25 mouse cellular contexts compared by ENCODE assay signal in the genomic region with DNA sequence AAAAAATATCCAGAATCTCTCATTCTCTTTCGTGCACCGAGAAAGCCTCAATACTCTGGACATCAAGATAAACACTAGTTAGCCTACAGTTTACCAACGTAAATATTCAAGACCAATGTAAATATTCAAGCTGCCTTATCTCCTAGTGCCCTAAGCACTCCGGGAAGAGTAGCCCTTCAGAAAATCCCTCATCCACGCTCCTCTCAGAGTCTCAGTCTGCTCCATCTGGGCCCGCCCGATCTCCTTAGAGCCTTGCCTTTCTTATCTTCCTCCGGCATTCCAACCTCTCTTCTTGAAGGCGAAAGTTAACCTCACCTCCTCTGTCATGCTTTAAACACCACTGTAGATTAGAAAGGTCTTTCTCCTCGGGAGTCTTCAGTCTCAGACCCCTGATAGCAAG. TPM values are rescaled to one million over a fixed set of nuclear protein-coding genes. Genes with fewer than 3 reads are reported as not detected.
A peak's percentile ranks its signal among the peaks of the same experiment; 100 is the strongest.
DNase-seq lines count a peak whose midpoint lies in the region; ATAC-seq and TF ChIP-seq lines count a peak whose summit lies in the region.
"Had no signal": no experiment of that assay in that cellular context is flagged by ENCODE, and none has a peak within 500 bp of the region (broad histone marks: within the 10 kb centered on the region; RNA-seq: fewer than 3 reads in every experiment).

No protein-coding gene starts in this region.

- no peak for ATAC-seq in heart, embryonic 13.5 days (ENCODE audit: extremely low read depth, insufficient number of reproducible peaks, low FRiP score, low TSS enrichment)
- ATAC-seq in common myeloid progenitor, adult 5-6 weeks (replicated peaks; ENCODE audit: low read depth, poor library complexity, severe bottlenecking): peak; percentile 24; the same call in 1 of the 2 replicates
- ATAC-seq in liver, embryonic 12.5 days: peak; percentile 71
- peak; percentile 62 for ATAC-seq in liver, postnatal 0 days
- no peak for ATAC-seq in activated CD4-positive, CD25-positive, alpha-beta regulatory T cell, adult 4 months
- ATAC-seq: intestine, embryonic 16.5 days had no signal

- DNase-seq in heart, postnatal 4 days: no peak
- no peak for DNase-seq in liver, postnatal 0 days
- no peak for DNase-seq in adrenal gland, postnatal 4 days (ENCODE audit: low spot score in 2 of 2)
- DNase-seq: adrenal gland, adult 2 months; adrenal gland, postnatal 36 days; cerebellum, adult 2 months; cerebellum, postnatal 14 days; gastrocnemius, postnatal 10 days; heart, postnatal 36 days; kidney, adult 9 months; kidney, postnatal 25 days; lung, adult 2 months; midbrain, embryonic 14.5 days had no signal

- no peak overlapping the region for H3K27ac ChIP-seq in heart, embryonic 13.5 days (replicated peaks)
- peak overlapping the region; percentile 17; the same call in 1 of the 2 replicates for H3K27ac ChIP-seq in liver, embryonic 12.5 days
- no peak overlapping the region for H3K27ac ChIP-seq in liver, postnatal 0 days (ENCODE audit: low read depth)
- H3K27ac ChIP-seq: embryonic facial prominence, embryonic 10.5 days; embryonic facial prominence, embryonic 15.5 days; forebrain, embryonic 12.5 days; hindbrain, embryonic 13.5 days; layer of hippocampus, adult 2 months; limb, embryonic 13.5 days had no signal

- no peak for TF ChIP-seq EP300 in liver, postnatal 0 days (IDR thresholded peaks at IDR 0.05; ENCODE audit: low read depth)

- H3K36me3 ChIP-seq in heart, embryonic 13.5 days: no peaks in the 10 kb centered on the region
- H3K36me3 ChIP-seq in liver, embryonic 12.5 days: no peaks in the 10 kb centered on the region
- no peaks in the 10 kb centered on the region for H3K36me3 ChIP-seq in liver, postnatal 0 days (replicated peaks; ENCODE audit: insufficient read depth, low read length)
- H3K36me3 ChIP-seq: embryonic facial prominence, embryonic 10.5 days; embryonic facial prominence, embryonic 15.5 days; forebrain, embryonic 12.5 days; hindbrain, embryonic 13.5 days; limb, embryonic 13.5 days had no signal

- no peak overlapping the region for H3K4me3 ChIP-seq in heart, embryonic 13.5 days
- H3K4me3 ChIP-seq in liver, embryonic 12.5 days: no peak overlapping the region
- H3K4me3 ChIP-seq in liver, postnatal 0 days (ENCODE audit: low read depth, low read length): no peak overlapping the region
- H3K4me3 ChIP-seq: embryonic facial prominence, embryonic 10.5 days; embryonic facial prominence, embryonic 15.5 days; forebrain, embryonic 12.5 days; hindbrain, embryonic 13.5 days; layer of hippocampus, adult 2 months; limb, embryonic 13.5 days had no signal

- 12% methylated on average over 10 of the region's 10 CpGs for whole genome bisulfite sequencing in heart, embryonic 13.5 days
- 4% methylated on average over 10 of the region's 10 CpGs for WGBS in liver, embryonic 12.5 days (ENCODE audit: insufficient replicate concordance)
- WGBS in liver, postnatal 0 days (ENCODE audit: insufficient replicate concordance): 19% methylated on average over 10 of the region's 10 CpGs

- peaks cover 15% of the 10 kb centered on the region for H3K4me1 ChIP-seq in heart, embryonic 13.5 days
- peaks cover 41% of the 10 kb centered on the region for H3K4me1 ChIP-seq in liver, embryonic 12.5 days
- peaks cover 15% of the 10 kb centered on the region for H3K4me1 ChIP-seq in liver, postnatal 0 days (ENCODE audit: insufficient read depth)
- H3K4me1 ChIP-seq: embryonic facial prominence, embryonic 10.5 days; embryonic facial prominence, embryonic 15.5 days; forebrain, embryonic 12.5 days; hindbrain, embryonic 13.5 days; limb, embryonic 13.5 days had no signal

- peaks cover 26% of the 10 kb centered on the region for H3K27me3 ChIP-seq in heart, embryonic 13.5 days (replicated peaks)
- H3K27me3 ChIP-seq in liver, embryonic 12.5 days (replicated peaks): peaks cover 9% of the 10 kb centered on the region; the same call in 1 of the 2 replicates
- no peaks in the 10 kb centered on the region for H3K27me3 ChIP-seq in liver, postnatal 0 days (ENCODE audit: insufficient read depth, low read length)
- H3K27me3 ChIP-seq: embryonic facial prominence, embryonic 15.5 days; limb, embryonic 13.5 days had no signal

- H3K9me3 ChIP-seq in heart, embryonic 13.5 days: no peaks in the 10 kb centered on the region
- H3K9me3 ChIP-seq in liver, embryonic 12.5 days (replicated peaks): no peaks in the 10 kb centered on the region
- no peaks in the 10 kb centered on the region for H3K9me3 ChIP-seq in liver, postnatal 0 days (ENCODE audit: low read length)
- H3K9me3 ChIP-seq: embryonic facial prominence, embryonic 10.5 days; embryonic facial prominence, embryonic 15.5 days; forebrain, embryonic 12.5 days; hindbrain, embryonic 13.5 days; limb, embryonic 13.5 days had no signal

- no peak overlapping the region for H3K9ac ChIP-seq in heart, embryonic 13.5 days
- no peak overlapping the region for H3K9ac ChIP-seq in liver, embryonic 12.5 days
- no peak overlapping the region for H3K9ac ChIP-seq in liver, postnatal 0 days (replicated peaks)
- H3K9ac ChIP-seq: embryonic facial prominence, embryonic 15.5 days; forebrain, embryonic 12.5 days; hindbrain, embryonic 13.5 days; limb, embryonic 13.5 days had no signal

- peak overlapping the region; percentile 42 for H3K4me2 ChIP-seq in heart, embryonic 13.5 days
- peak overlapping the region; percentile 58 for H3K4me2 ChIP-seq in liver, embryonic 12.5 days
- H3K4me2 ChIP-seq in liver, postnatal 0 days (ENCODE audit: low read depth, low read length): peak overlapping the region; percentile 15; the same call in 1 of the 2 replicates
- H3K4me2 ChIP-seq: embryonic facial prominence, embryonic 15.5 days; forebrain, embryonic 12.5 days; hindbrain, embryonic 13.5 days; limb, embryonic 13.5 days had no signal

- TF ChIP-seq CTCF in liver, postnatal 0 days (IDR thresholded peaks at IDR 0.05; ENCODE audit: low read depth): no peak

RNA-seq across cellular contexts. Expression of gene Myo10, which starts 13.1 kb away (rescaled TPM):
- polyA plus RNA-seq in heart, embryonic 13.5 days (2015; fragmentation: Nextera tagmentation; extraction: Ambion mirVana): 11.0 and 12.1 TPM in 2 replicates
- 10 to 100 TPM; 36.9 to 43.8 TPM for total RNA-seq in heart, postnatal 4 days (2021)
- 2.9 and 5.6 TPM in 2 replicates for total RNA-seq in common myeloid progenitor, adult 5-6 weeks (2017)
- 7.1 and 7.3 TPM in 2 replicates for polyA plus RNA-seq in liver, embryonic 12.5 days (2016; fragmentation: Nextera tagmentation; extraction: Ambion mirVana)
- 4.9 and 5.9 TPM in 2 replicates for polyA plus RNA-seq in liver, postnatal 0 days (2015; fragmentation: Nextera tagmentation; extraction: Ambion mirVana)
- polyA plus RNA-seq in activated CD4-positive, CD25-positive, alpha-beta regulatory T cell, adult 4 months (2017; shearing (Covaris generic)): 1 to 10 TPM in 1 of 2 experiments, under 1 TPM in 1; 0.60 to 1.4 TPM
- total RNA-seq in adrenal gland, postnatal 4 days (2021): 10 to 100 TPM; 87.7 to 91.2 TPM
- total RNA-seq: MEL had no signal

Comparison
In these comparisons a context has a peak if more than half of its experiments do, and no peak if none do; other contexts are left out.
1. ATAC-seq: peak in common myeloid progenitor, adult 5-6 weeks (single experiment), liver, embryonic 12.5 days (single experiment) and liver, postnatal 0 days (single experiment); none in heart, embryonic 13.5 days (single experiment) and activated CD4-positive, CD25-positive, alpha-beta regulatory T cell, adult 4 months (single experiment).
2. Peak in every context shown above with its lines, with median percentiles within 50 percentile points of each other: H3K4me2 ChIP-seq.